Mouse (Mus musculus) kidney, embryonic 14.5 days (tissue): Measurements from ENCODE around the gene Syce3. TPM values are rescaled to one million over a fixed set of nuclear protein-coding genes. Genes with fewer than 3 reads are reported as not detected.

Source experiments
- ATAC-seq: fragments of 200-750 bp; cut with Nextera tagmentation; 2 replicates; pipeline ENCODE4 v1.8.0; 2017; ENCODE audit warnings: moderate number of reproducible peaks, mild to moderate bottlenecking, moderate TSS enrichment, moderate library complexity; ENCODE audit not compliant: low FRiP score, low TSS enrichment
- H3K27ac ChIP-seq: fragments of 300-500 bp; sonication (generic); 2 replicates; pipeline ENCODE4 v1.5.1; 2014; ENCODE audit warnings: low read depth, mild to moderate bottlenecking, low read length, moderate library complexity, mixed read lengths
- H3K27me3 ChIP-seq: fragments of 300-500 bp; sonication (generic); 2 replicates; pipeline ENCODE4 v1.6.1; 2014; ENCODE audit warnings: mild to moderate bottlenecking, low read length; ENCODE audit not compliant: control insufficient read depth, insufficient read depth
- H3K36me3 ChIP-seq: fragments of 300-500 bp; sonication (generic); 2 replicates; pipeline ENCODE4 v1.6.1; 2014; ENCODE audit warnings: low read length, mixed read lengths; ENCODE audit not compliant: control insufficient read depth, insufficient read depth
- H3K4me1 ChIP-seq: fragments of 300-500 bp; sonication (generic); 2 replicates; pipeline ENCODE4 v1.6.1; 2014; ENCODE audit warnings: low read length, mixed read lengths; ENCODE audit not compliant: control insufficient read depth, insufficient read depth
- H3K4me2 ChIP-seq: fragments of 300-500 bp; sonication (generic); replicated peaks from 2 replicates; pipeline ENCODE4 v1.6.1; 2014; ENCODE audit warnings: low read depth, mild to moderate bottlenecking, low read length
- H3K4me3 ChIP-seq: fragments of 300-500 bp; sonication (generic); 2 replicates; pipeline ENCODE4 v1.5.1; 2014; ENCODE audit warnings: mild to moderate bottlenecking, low read length
- H3K9ac ChIP-seq: fragments of 300-500 bp; sonication (generic); 2 replicates; pipeline ENCODE4 v1.6.1; 2014; ENCODE audit warnings: low read depth, mild to moderate bottlenecking, low read length, moderate library complexity
- H3K9me3 ChIP-seq: fragments of 300-500 bp; sonication (generic); 2 replicates; pipeline ENCODE4 v1.6.1; 2016; ENCODE audit warnings: low read length; ENCODE audit not compliant: control insufficient read depth
- WGBS: fragments of 180-500 bp; shearing (Covaris S2); extraction: QIAGEN DNeasy Blood & Tissue Kit; methylation state at CpG from one replicate; pipeline ENCODE4 v1.1.7; 2014; 5-methylcytosine and 5-hydroxymethylcytosine counted together
- polyA plus RNA-seq: library from polyadenylated mRNA; unstranded; fragments of >200 nt; fragmentation: Nextera tagmentation; extraction: Ambion mirVana; gene quantifications from 2 replicates; pipeline ENCODE4 v1.2.1, GENCODE M21; 2014

Syce3 gene
- polyA plus RNA-seq, 1 experiment from 2014 or later, result not detected

DNA sequence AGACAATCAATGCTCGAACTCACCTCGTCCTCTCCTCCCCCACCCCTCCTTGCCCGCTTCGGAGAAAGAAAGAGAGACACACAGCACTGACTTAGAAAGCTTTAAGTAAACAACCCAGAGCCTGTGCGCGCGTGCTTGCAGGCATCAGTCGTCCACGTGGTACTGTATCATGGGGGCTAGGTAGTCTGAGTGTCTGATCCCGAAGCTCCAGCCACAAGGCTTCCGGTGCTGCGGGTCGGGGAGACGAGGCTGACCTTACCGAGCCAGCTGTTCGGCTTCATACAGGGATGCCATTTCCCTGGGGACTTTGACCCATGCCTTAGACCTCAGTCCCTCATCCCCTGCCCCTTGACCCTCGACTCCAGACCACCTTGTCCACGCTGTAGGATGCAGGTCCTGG is 32.9 kb downstream of the Syce3 start:
- H3K27ac ChIP-seq, result no peak overlapping the region
- H3K4me2 ChIP-seq, result 0 out of 2 replicates have a peak overlapping the region, but pooled peaks have one; percentile 5
- peaks cover 21% of the 10 kb centered on the region; the same call in 1 of the 2 replicates for H3K4me1 ChIP-seq
- peaks cover 3% of the 10 kb centered on the region for H3K36me3 ChIP-seq
- ATAC-seq, result no peak
- H3K27me3 ChIP-seq, result peaks cover 44% of the 10 kb centered on the region
- H3K9ac ChIP-seq, result no peak overlapping the region
- WGBS, result 9% methylated on average over 18 of the region's 18 CpGs
- peak overlapping the region; percentile 4; the same call in 1 of the 2 replicates for H3K4me3 ChIP-seq
- no peaks in the 10 kb centered on the region for H3K9me3 ChIP-seq

DNA sequence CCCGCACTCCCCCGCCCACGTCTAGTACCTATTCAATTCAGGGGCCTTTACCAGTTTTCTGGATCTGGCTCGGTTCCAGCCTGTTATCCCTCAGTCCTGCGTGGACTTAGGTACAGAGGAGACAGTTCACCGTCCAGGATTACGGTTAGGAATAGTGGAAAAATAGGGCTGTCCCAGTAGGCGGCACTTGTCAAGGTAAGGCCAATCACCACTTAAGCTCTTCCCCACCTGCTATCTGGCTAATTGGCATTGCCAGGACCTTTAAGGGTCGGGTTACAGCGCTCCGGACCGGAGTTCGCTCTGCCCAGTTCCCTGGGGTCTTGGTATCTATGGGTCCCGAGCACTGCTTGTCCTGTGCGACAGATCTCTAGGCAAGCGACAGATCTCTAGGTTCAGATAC is 33.3 kb downstream of the Syce3 start, which contains the start of gene Tymp:
Tymp (minus strand) TSS at position 83 of the 400 bp plus-strand sequence.
- Histone ChIP-seq H3K27ac (no peak within 1 kb of the TSS), H3K4me1 (peaks cover 21% of the 10 kb centered on the region; the same call in 1 of the 2 replicates), H3K27me3 (peaks cover 44% of the 10 kb centered on the region), H3K9me3 (no peaks in the 10 kb centered on the region), H3K4me3 (peak within 1 kb of the TSS; percentile 4; the same call in 1 of the 2 replicates), H3K36me3 (peaks cover 7% of the 10 kb centered on the region), H3K4me2 (0 out of 2 replicates have a peak within 1 kb of the TSS, but pooled peaks have one; percentile 5), H3K9ac (no peak within 1 kb of the TSS)
- ATAC-seq, result no peak
- WGBS, result 17% methylated on average over 16 of the region's 16 CpGs

DNA sequence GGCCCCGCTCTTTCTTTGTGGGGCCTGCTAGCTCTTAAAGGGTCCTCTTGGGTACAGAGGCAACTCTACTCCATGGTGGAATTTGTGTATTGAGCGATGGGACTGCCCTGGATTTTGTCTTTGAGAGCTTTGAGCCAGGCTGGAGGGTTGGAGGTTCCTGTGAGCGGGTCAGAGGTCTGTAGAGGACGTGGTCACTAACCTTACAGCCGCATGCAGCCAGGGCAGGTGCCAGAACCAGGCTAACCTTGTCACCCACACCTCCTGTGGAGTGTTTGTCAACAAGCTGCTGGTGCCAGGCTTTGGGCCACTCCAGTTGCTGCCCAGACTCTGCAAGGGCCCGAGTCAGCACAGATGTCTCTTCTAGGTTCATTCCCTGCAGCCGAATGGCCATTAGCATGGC is 34.3 kb downstream of the Syce3 start:
- H3K27me3 ChIP-seq, result peaks cover 44% of the 10 kb centered on the region
- no peak overlapping the region for H3K27ac ChIP-seq

DNA sequence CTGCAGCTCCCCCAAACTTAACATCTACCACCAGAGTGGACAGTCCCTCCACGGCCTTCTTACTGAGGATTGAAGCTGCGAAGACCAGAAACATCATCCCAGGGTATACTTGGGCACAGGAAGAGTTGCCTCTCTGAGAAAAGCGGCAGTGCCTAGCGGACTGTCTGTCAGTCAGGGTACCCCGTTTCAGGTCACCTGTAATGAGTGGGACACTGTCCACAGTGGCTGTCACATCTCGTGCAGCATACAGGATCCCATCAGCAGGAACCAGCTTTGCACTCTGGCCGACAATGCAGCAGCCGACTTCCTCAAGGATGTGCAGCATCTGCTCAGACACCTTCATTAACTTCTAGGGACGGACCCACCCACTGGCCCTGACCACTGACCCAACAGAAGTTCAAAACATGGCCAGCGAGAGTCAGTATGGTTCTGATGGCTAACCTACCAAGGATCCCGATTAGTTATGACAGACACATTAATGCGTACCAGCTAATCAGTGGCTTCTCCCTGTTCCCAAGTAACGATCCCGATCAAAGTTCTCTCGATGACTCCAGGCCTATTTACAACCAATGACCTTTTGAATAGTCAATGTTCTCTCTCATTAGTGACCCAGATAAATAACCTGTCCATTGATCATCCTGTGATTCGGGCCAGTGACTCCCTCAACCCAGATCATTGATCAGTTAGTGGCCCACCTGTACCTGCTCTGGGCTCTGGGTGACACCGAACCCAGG is 35.3 kb downstream of the Syce3 start:
- H3K27me3 ChIP-seq, result peaks cover 40% of the 10 kb centered on the region
- H3K9ac ChIP-seq, result no peak overlapping the region
- H3K4me1 ChIP-seq, result peaks cover 21% of the 10 kb centered on the region; the same call in 1 of the 2 replicates
- H3K27ac ChIP-seq, result no peak overlapping the region
- peaks cover 26% of the 10 kb centered on the region for H3K36me3 ChIP-seq
- no peak overlapping the region for H3K4me3 ChIP-seq
- H3K4me2 ChIP-seq, result no peak overlapping the region
- H3K9me3 ChIP-seq, result no peaks in the 10 kb centered on the region
- WGBS, result 91% methylated on average over 17 of the region's 17 CpGs
- ATAC-seq, result no peak

More for the DNA sequence above, 34.3 kb downstream of the Syce3 start:
- Histone ChIP-seq H3K4me2 (no peak overlapping the region), H3K9me3 (no peaks in the 10 kb centered on the region), H3K4me3 (no peak overlapping the region), H3K9ac (no peak overlapping the region), H3K36me3 (peaks cover 16% of the 10 kb centered on the region), H3K4me1 (peaks cover 21% of the 10 kb centered on the region; the same call in 1 of the 2 replicates)
- 79% methylated on average over 7 of the region's 7 CpGs for WGBS
- no peak for ATAC-seq

DNA sequence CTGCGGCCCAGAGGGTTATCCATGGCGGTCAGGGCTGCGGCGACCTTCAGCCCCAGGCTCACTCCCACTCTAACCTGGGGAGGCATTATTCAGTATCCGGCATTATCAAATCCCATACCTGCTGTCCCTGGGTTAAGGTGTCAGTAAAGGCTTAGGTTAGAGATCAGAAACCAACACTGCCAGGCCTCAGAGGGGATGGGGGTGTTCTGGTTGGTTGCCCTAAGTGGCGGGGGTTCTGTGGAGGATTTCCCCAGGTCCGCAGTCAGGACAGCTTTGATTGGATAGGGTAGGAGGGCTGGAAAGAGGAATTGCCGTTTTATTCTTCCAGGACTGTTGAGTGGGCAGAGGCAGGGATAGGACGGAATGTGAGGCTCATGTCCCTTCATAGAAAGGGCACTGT is 36.0 kb downstream of the Syce3 start:
- ATAC-seq, result no peak
- Histone ChIP-seq H3K9ac (peak overlapping the region; percentile 81), H3K4me1 (peaks cover 18% of the 10 kb centered on the region; the same call in 1 of the 2 replicates), H3K4me2 (peak overlapping the region; percentile 78), H3K9me3 (no peaks in the 10 kb centered on the region), H3K36me3 (peaks cover 33% of the 10 kb centered on the region), H3K27me3 (peaks cover 35% of the 10 kb centered on the region), H3K27ac (peak overlapping the region; percentile 93; the same call in 1 of the 2 replicates), H3K4me3 (peak overlapping the region; percentile 66)
- WGBS, result 47% methylated on average over 9 of the region's 9 CpGs

DNA sequence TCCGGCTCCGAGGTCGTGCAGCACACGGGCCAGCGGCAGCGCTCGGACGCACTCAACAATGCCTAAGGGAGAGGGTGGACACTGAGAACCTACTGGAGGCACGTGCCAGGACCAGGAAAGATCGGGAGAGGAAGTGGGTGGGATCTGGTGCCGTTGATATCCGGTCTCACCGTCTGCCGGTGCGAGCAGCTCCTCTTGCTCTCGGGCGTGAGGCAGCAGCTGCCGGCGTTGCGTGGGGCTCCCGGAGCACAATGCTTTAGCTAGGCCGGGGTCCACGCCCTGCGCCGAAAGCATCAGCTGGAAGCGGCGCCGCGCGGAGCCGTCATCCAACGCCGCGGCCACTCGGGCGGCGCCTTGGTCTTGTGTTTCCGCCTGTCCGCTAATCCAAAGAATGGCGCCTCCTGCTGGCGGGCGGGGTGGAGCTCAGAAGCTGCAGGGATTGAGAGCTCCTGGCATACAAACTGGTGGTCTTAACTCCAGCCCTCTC is 36.5 kb downstream of the Syce3 start, which contains the start of gene Sco2:
Sco2 (minus strand) TSS at position 85 of the 487 bp plus-strand sequence.
- WGBS, result under 1% methylated on average over 42 of the region's 42 CpGs
- H3K27me3 ChIP-seq, result peaks cover 29% of the 10 kb centered on the region
- peaks cover 38% of the 10 kb centered on the region for H3K36me3 ChIP-seq

DNA sequence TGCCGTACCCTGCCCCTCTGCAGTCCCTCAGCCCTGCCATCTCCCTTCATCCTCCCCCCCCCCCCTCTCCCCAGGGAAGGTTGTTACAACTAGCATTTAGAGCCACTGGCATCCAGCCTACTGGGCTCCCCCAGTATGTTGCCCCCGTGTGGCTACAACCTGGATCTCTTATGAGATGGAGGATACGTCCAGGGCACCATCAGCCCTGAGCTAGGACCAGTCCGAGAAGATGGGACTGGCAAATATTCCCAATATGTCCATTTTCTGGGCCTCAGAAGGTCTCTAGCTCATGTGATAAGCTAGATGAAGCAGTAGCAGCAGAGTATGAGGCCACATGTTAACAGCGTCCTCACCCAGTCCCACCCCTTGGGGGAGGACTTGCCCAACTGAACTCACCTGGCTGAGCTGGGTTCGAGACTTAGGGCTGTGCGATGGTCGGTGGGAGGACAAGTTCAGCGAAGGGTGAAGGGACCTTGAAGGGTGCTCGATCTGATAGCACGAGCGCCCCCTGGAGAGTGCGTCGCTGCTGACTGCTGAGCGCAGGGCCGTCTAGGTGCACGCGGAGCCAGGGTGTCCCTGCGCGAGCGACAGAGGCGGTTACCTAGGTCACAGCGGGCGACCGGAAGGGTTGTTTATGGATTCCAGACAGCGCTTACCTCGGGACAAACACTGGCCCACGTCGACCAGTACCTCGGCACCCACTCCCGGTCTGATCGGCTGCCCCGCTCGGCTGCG is 37.1 kb downstream of the Syce3 start:
- WGBS, result under 1% methylated on average over 35 of the region's 35 CpGs
- H3K4me2 ChIP-seq, result peak overlapping the region; percentile 78
- H3K9ac ChIP-seq, result peak overlapping the region; percentile 81
- H3K4me1 ChIP-seq, result 0 out of 2 replicates have a peak, but pooled peaks cover 7% of the 10 kb centered on the region
- no peaks in the 10 kb centered on the region for H3K9me3 ChIP-seq
- H3K36me3 ChIP-seq, result peaks cover 44% of the 10 kb centered on the region
- H3K27ac ChIP-seq, result peak overlapping the region; percentile 93
- H3K27me3 ChIP-seq, result peaks cover 23% of the 10 kb centered on the region
- ATAC-seq, result peak; percentile 86
- H3K4me3 ChIP-seq, result peak overlapping the region; percentile 66

More for the DNA sequence above, 36.5 kb downstream of the Syce3 start, which contains the start of gene Sco2:
- peak within 1 kb of the TSS; percentile 93 for H3K27ac ChIP-seq
- peaks cover 13% of the 10 kb centered on the region; the same call in 1 of the 2 replicates for H3K4me1 ChIP-seq
- H3K9ac ChIP-seq, result peak within 1 kb of the TSS; percentile 81
- ATAC-seq, result peak; percentile 83
- H3K4me3 ChIP-seq, result peak within 1 kb of the TSS; percentile 66
- peak within 1 kb of the TSS; percentile 78 for H3K4me2 ChIP-seq
- no peaks in the 10 kb centered on the region for H3K9me3 ChIP-seq

DNA sequence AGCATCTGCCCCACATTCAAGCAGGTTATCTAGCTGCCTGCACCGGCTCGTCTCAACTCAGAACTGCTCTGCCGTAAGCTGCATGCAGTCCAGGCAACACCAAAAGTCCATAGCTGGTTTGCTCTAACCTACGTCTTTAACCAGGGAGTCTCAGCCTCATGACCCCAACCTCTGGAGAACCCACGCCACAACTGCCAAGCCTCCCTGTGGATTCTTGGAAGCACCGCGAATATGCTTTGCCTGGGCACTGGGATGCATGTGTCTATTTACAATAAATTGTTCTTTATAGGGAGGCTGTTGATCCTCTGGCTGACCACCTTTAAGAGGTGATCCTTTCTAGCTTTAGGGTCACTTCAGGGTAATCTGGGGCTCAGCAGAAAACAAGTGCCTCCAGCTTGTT is 37.8 kb downstream of the Syce3 start:
- peaks cover 17% of the 10 kb centered on the region for H3K27me3 ChIP-seq
- H3K27ac ChIP-seq, result no peak overlapping the region
- peaks cover 51% of the 10 kb centered on the region for H3K36me3 ChIP-seq
- H3K9ac ChIP-seq, result peak overlapping the region; percentile 81; the same call in 1 of the 2 replicates
- no peak for ATAC-seq
- 0 out of 2 replicates have a peak, but pooled peaks cover 6% of the 10 kb centered on the region for H3K4me1 ChIP-seq
- H3K4me2 ChIP-seq, result peak overlapping the region; percentile 78
- H3K4me3 ChIP-seq, result peak overlapping the region; percentile 66
- 76% methylated on average over 7 of the region's 7 CpGs for WGBS
- no peaks in the 10 kb centered on the region for H3K9me3 ChIP-seq
